Mouse (Mus musculus) cerebellum, adult 2 months (tissue): ENCODE measurements around the gene Slit3. TPM values are rescaled to one million over a fixed set of nuclear protein-coding genes. Genes with fewer than 3 reads are reported as not detected.

Source experiments
- DNase-seq, 2 experiments: peaks; one replicate each; pipeline ENCODE4 v3.0.0; 2021
- H3K27ac ChIP-seq: fragments of 200-500 bp; 2 replicates; pipeline ENCODE4 v1.5.1; 2012; ENCODE audit warnings: low read length, control low read depth, inconsistent platforms; ENCODE audit not compliant: insufficient read depth
- H3K27me3 ChIP-seq: fragments of 200-500 bp; 2 replicates; pipeline ENCODE4 v1.6.1; 2012; ENCODE audit warnings: inconsistent platforms, mild to moderate bottlenecking, low read length, moderate library complexity; ENCODE audit not compliant: control insufficient read depth, insufficient read depth
- H3K4me1 ChIP-seq: fragments of 200-500 bp; 2 replicates; pipeline ENCODE4 v1.6.1; 2011; ENCODE audit warnings: low read length; ENCODE audit not compliant: control insufficient read depth, insufficient read depth
- H3K4me3 ChIP-seq: fragments of 200-500 bp; replicated peaks from 2 replicates; pipeline ENCODE3; 2011; ENCODE audit warnings: mild to moderate bottlenecking, low read depth, low read length, control low read depth; ENCODE audit not compliant: insufficient read depth
- CTCF ChIP-seq: fragments of 200-500 bp; IDR thresholded peaks from 2 replicates; pipeline ENCODE4 v1.5.1; 2011; ENCODE audit warnings: low read depth, mild to moderate bottlenecking, control low read depth, low read length, moderate library complexity, borderline replicate concordance; ENCODE audit not compliant: insufficient read depth
- POLR2A ChIP-seq: fragments of 200-500 bp; IDR thresholded peaks from 2 replicates; pipeline ENCODE4 v1.6.1; 2011; ENCODE audit warnings: low read length, control low read depth, borderline replicate concordance; ENCODE audit not compliant: insufficient read depth
- WGBS: fragments of 180-500 bp; shearing (Covaris S2); methylation state at CpG from one replicate; pipeline ENCODE4 v1.1.7; 2018; 5-methylcytosine and 5-hydroxymethylcytosine counted together
- polyA plus RNA-seq: library from polyadenylated mRNA; depleted of rRNA; stranded (reverse); fragments of >200 nt; gene quantifications from 2 replicates; pipeline ENCODE4 v1.2.3, GENCODE M21; 2012

The Slit3 gene
- polyA plus RNA-seq, 1 experiment: 10.0 TPM

DNA sequence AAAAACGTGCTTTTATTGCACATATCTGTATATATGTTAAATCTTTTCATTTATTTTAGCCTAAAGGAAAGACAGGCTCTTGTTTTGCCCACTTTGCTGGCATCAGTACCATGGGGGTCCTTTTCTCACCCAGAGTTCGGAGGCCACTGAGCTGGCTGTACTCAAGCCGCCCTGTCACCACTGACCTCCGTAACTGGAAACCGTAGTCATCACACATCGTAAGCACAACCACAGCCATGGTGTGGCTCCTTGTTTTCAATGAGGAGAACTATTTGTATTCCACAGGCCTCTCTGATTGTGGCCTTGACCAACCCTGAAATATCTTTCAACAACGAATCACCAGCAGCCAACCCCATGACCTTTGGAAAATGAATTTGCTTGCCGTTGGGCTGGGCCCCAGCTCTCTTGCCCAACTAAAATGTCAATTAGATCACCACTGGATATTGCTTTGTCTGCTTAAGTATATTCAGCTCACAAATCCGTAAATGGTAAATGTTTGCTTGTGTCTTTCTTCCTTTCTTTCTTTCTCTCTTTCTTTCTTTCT, 405.3 kb downstream of the Slit3 start:
- no peak overlapping the region for H3K27ac ChIP-seq
- no peak for DNase-seq
- 87% methylated on average over 9 of the region's 9 CpGs for WGBS
- peaks cover 5% of the 10 kb centered on the region; the same call in 1 of the 2 replicates for H3K4me1 ChIP-seq
- H3K4me3 ChIP-seq: no peak overlapping the region
- no peaks in the 10 kb centered on the region for H3K27me3 ChIP-seq
- TF ChIP-seq POLR2A (no peak), CTCF (no peak)

DNA sequence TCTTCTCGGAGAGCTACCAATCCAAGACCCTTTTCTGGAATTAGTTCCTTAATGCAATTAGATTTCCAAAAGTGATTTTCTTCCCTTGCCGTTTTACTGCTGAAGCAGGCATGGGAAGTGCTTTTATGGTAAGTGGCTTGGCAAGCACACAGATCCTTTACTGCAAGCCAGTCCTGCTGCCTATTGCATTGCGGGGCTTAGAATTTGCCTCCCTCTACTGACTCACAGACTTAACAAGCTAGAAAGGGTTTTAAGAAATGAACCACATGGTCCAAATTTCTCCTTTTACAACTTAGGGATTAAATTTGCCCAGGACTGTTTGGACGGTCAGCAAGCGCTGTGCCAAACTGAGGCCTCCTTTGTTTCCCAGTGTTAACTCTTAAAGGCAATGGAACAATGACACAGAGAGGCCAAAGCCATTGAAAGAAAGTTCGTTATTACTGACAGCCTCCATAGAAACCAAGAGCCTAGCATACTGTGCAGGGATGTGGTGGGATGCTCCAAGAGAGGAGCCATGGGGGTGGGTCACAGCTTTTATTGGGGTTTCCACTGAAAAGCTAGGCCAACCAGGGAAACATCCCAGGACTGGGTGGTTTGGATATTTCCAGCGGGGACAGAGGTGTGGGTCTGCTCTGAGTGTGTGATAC, 406.9 kb downstream of the Slit3 start:
- DNase-seq: no peak
- Histone ChIP-seq H3K27me3 (no peaks in the 10 kb centered on the region), H3K27ac (no peak overlapping the region), H3K4me3 (no peak overlapping the region), H3K4me1 (peaks cover 5% of the 10 kb centered on the region; the same call in 1 of the 2 replicates)
- no peak for TF ChIP-seq CTCF
- no peak for TF ChIP-seq POLR2A
- WGBS: 72% methylated on average over 7 of the region's 7 CpGs

DNA sequence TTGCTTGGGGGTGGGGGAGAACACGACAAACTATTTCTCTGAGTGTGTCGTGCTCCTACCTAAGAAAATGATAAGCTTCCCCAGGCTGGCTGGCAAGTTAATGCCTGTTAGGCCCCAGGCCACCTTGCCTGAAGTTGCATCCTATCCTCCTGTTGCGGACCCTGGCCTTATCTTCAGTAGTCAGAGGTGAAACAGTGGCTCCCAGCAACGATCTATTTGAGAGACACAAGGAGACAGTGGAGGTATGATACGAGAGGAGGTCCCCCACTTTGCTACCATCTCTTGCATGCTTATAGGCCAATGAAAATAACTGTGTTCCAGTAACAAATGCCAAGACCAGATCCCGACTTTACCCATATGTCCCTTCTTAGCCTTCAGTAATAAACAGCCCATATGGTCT, 414.0 kb downstream of the Slit3 start:
- no peak for DNase-seq
- WGBS: 81% methylated on average over 6 of the region's 6 CpGs
- no peak for TF ChIP-seq CTCF
- no peak for TF ChIP-seq POLR2A
- no peaks in the 10 kb centered on the region for H3K27me3 ChIP-seq
- H3K4me1 ChIP-seq: no peaks in the 10 kb centered on the region
- no peak overlapping the region for H3K4me3 ChIP-seq
- H3K27ac ChIP-seq: no peak overlapping the region

DNA sequence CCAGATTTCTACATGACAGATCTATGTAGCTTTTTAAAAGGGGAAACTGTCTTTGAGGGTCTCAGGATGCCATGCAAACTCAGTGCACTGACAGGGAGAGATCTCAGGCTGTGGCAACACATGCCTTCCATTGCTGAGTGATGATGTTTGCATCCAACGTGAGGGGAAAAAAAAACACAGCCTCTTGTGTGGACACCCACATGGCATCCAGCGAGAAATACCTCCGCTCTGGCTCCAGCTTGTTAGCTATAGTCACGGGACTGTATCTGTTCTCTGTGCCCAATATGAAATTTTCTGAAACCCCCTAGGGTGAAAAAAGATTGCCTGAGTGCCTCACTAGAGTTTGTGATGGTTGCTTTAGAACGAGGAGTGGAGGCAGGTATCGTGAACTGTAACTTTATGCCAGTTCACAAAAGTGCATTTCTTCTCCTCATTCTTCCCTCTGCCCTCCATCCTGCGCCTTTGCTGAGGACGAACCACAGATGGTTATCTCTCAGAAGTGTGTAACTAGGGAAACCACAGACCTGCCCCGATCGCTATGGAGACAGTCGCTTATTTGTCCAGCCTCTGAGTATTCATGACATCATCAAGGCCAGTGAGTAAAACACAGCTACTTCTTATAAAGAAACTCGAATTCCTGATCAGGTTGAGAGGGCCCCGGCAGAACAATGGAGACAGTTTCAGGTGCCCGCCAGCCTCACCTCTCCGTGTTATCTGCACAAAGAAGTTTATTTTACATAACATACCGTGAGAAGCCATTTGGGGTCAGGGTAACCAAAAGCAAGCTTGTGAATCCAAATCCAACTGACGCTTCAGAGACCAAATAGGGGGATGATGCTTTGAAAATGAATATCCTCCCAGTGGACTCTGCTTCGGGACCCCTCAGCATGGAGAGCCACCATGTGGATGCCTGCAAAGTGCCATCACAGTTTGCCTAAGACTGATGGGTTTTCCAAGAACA, 416.4 kb downstream of the Slit3 start:
- no peak for DNase-seq
- 39% methylated on average over 18 of the region's 18 CpGs for whole genome bisulfite sequencing
- no peak overlapping the region for H3K27ac ChIP-seq
- no peaks in the 10 kb centered on the region for H3K27me3 ChIP-seq
- no peaks in the 10 kb centered on the region for H3K4me1 ChIP-seq
- no peak for TF ChIP-seq POLR2A
- no peak for TF ChIP-seq CTCF
- H3K4me3 ChIP-seq: no peak overlapping the region

DNA sequence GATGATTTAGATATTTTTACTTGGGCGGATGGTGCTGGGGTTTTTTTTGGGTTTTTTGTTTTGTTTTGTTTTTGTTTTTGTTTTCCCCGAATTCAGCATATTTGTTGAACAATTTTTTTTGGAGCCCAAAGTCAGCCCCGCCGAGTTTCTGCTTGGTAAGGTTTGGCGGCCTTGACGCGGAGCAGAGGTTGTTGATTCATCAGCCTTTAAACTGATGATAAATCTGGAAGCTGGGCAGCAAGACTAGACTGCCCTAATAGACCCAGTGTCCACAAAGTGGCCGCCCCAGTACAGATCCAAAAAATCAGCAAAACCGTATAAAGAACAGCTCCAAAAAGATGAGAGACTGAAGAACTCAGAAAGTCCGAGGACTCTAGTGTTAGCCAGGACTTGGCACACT, 421.7 kb downstream of the Slit3 start:
- Histone ChIP-seq H3K27ac (no peak overlapping the region), H3K4me1 (no peaks in the 10 kb centered on the region), H3K27me3 (no peaks in the 10 kb centered on the region), H3K4me3 (no peak overlapping the region)
- TF ChIP-seq CTCF: no peak
- no peak for TF ChIP-seq POLR2A
- DNase-seq: no peak
- WGBS: 96% methylated on average over 10 of the region's 10 CpGs

DNA sequence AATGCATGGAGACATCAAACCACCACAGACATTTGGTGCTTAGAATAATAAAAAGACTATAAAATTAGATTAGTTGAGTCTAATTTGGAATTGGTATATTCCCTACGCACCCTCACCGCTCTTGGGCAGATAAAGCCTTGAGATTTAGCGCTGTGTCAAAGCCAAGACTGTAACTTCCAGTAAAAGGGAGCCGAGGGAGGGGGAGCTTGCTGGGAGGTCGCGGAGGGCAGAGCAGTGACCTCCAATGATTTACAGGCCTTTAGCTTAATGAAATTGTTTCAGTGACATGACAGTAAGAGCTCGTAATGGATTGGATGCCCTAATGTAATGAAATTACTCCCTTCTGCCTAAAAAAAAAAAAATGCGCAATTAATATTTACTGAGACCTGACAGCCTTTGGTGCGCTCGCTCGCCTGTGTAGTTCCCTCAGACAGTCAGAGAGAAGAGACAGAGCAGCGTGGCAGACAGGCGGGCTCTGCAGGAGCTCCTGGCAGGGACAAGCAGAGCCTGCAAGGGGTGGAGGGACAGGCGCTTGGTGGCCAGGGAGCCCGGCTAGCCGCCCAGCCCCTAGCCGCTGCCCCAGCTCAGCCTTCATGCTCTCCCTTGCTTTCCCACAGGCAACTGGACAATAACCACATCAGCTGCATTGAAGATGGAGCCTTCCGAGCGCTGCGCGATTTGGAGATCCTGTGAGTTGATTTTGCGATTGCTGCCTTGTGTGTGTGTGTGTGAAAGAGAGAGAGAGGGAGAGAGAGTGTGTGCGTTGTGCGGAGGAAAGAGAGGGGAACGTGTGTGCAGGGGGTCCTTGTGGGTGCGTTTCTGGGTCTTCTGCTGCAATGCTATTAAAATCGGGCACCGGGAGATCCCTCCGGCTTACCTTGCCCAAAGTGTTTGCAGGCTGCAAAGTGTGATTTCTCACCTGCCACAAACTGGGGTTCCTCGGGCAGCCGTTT, 423.4 kb downstream of the Slit3 start:
- WGBS: 27% methylated on average over 31 of the region's 31 CpGs
- TF ChIP-seq CTCF: no peak
- TF ChIP-seq POLR2A: no peak
- H3K4me3 ChIP-seq: peak overlapping the region; percentile 13
- peak; percentile 63 to 68 for DNase-seq
- H3K4me1 ChIP-seq: peaks cover under 1% of the 10 kb centered on the region
- H3K27ac ChIP-seq: no peak overlapping the region
- no peaks in the 10 kb centered on the region for H3K27me3 ChIP-seq

DNA sequence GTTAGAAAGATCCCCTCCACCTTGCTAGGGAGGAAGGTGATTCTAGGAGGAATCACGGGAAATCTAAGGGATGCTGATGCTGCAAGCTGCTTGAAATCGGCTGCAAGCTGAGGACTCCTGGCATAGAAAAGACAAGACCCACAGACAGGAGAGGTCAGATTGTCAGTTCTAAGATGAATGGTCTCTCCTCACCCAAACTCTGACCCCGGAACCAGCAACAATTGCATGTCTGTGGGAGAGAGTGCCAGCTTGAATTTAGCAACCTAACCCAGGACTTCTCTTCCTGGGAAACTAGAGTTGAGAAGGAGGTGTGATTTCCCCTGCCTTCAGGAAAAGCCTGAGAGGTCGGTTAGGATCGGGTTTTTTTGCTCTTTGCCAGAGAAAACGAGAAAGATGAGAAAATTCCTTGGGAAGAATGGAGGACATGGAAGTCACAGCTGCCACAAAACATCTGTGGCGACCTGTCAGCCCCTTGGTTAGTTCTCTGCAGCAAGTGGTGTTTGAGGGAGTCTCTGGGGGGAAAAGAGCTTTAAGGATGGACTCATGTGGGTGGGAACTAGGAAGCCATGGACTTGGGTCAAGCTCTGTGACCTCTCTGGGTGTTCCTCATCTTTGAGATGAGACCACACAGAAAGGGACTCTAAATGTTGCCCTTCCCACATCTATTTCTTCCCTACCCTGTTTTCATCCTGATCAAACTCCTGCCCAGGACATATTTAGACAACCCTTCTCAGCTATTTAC, 425.2 kb downstream of the Slit3 start:
- H3K4me1 ChIP-seq: peaks cover 5% of the 10 kb centered on the region
- H3K27me3 ChIP-seq: no peaks in the 10 kb centered on the region
- 87% methylated on average over 7 of the region's 7 CpGs for WGBS
- TF ChIP-seq POLR2A: no peak
- no peak for TF ChIP-seq CTCF
- H3K4me3 ChIP-seq: no peak overlapping the region
- DNase-seq: no peak
- H3K27ac ChIP-seq: no peak overlapping the region
